Mouse (Mus musculus) cerebellum, adult 8-10 months (tissue): Measurements from ENCODE around the gene Psmd13.

Source experiments
- DNase-seq: peaks from one replicate; pipeline ENCODE4 v3.0.0; 2022

Psmd13 gene

DNA sequence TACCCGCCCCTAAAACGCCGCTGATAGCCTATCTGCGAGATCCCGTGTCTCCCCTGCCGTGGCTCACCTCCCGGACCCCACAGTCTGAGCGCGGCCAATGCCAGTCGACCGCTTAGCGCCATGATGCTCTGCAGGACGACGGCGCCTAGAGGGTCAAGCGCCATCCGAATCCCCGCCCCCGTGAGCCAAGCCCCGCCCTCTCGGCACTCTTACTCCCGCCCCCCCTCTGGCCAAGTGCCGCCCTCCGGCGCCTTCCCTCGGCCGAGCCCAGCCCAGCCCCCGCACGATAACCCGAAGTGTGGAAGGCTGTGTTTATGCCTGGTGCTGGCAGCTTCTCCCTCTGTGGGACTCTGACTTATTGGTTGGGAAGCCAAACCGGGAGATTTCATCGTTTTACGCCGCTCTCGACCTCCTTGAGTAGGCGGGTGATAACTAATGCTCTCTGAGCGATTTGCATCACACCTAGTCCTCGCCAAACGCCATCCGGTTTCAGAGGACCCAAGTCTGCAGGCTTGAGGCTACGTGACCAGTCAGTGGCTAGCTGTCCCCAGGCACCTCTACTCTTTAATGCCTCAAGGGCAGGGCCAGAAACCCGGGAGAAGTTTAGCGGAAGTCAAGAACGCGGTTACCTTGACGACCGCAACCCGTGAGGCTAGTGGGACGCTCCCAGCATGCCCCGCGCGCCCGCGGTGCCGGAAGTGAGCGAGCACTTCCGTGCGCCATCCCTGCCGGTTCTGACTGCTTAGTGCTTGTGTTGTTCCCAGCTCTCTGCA, at the start of gene Psmd13, which contains the start of gene Sirt3:
Psmd13 (plus strand) TSS at position 273 of the 773 bp plus-strand sequence.
Sirt3 (minus strand) TSS at position 614 of the 773 bp plus-strand sequence.
- peak; percentile 90 for DNase-seq

DNA sequence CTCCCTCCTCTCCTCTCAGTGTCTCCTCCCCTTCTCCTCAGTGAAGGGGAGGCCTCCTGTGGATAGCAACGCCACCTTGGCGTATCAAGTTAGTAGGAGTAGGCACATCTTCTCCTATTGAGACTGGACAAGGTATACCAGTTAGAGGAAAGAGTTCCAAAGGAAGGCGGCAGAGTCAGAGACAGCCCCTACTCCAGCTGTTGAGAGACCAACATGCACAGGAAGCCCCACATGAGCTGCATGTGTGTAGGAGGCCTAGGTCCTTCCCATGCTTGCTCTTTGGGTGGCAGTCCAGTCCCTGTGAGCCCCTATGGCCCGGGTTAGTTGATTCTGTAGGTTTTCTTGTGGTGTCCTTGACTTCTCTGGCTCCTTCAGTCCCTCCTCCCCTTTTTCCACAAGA, 48.4 kb upstream of the Psmd13 start:
- DNase-seq = no peak

DNA sequence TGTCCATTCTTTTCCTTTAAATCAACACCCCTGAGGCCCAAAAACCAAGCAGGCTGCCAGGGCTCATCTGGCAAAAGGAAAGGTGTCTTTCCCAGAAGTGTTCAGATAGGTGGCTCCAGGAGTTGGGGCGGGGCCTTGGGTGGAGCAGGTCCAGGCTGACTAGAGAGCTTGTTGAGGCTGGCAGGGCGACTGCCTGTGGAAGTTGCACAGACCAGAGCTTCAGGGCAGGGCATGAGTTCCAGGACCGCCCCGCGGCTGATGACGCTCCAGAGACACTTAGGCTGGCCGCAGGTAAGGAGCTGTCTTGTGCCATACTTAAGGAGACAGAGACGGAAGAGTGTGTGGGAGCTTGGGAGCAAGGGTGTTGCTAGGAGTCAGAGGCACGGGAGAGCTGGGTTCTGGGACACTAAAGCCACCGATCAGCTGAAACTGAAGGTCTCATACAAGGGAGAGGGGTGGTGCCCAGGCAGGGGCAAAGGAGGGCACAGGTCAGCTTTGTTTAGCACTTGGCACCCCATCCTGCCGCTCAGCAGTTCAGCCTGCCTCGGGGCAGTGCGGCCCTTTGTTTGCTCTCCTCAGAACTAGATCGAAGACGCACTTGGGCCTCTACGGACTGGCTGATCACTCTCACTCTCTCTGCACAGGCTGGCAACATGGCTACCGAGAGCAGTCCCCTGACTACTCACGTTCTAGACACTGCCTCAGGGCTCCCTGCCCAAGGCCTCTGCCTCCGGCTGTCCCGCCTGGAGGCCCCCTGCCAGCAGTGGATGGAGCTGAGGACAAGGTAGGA, 46.6 kb upstream of the Psmd13 start, which contains the start of gene Urah:
Urah (plus strand) TSS at position 51 of the 790 bp plus-strand sequence.
- no peak for DNase-seq

DNA sequence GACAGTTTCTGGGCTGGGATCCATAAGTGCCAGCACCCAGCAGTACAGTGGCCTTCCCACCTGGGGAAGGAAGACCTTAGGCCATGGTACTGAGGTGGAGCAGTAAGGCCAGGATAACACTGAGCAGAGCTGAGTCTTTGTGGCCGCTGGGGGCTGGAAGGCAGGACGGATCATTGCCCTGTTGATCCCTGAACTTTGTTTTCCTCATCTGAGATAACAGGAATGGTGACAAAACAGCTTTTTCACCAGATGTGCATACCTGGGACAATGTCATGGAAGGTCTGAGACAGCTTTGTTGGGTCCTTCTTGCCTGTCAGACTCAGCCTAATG, 46.0 kb upstream of the Psmd13 start:
- no peak for DNase-seq

DNA sequence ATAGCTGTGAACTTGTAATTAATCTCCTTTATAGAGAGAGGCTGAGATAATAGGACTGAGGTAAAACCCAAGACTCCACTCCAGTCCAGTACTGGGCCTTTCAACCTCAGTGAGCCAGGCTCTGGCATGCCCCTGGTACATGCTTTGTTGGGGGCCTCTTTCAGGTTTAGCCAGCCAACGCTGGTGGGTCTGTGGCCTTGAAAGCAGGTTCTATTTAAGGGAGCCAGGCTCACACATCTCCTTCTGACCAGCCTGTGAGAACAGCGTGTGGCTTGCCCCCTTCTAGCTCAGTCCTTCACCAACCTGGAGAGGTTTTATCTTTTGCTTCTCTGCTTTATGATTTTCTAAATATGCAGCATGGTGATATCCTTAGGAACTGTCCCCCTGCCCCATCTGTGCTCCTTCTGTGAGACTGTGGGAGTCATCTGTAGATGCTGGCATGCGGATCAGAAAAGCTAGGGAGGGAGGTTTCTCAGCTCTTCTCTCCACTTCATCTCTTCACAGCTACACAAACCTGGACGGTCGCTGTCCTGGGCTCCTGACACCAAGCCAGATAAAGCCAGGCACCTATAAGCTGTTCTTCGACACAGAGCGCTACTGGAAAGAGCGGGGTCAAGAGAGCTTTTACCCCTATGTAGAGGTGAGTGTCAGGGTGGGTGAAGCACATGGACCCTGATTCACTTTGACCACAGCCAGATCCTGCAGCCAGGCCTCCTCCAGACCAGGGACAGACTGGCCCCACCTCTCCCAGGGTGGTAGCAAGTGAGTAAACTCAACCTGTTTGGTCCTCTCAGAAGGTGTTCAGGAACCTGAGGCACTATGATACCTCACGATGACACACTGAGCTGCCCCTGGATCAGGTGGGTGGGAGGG, 45.3 kb upstream of the Psmd13 start:
- DNase-seq = no peak

DNA sequence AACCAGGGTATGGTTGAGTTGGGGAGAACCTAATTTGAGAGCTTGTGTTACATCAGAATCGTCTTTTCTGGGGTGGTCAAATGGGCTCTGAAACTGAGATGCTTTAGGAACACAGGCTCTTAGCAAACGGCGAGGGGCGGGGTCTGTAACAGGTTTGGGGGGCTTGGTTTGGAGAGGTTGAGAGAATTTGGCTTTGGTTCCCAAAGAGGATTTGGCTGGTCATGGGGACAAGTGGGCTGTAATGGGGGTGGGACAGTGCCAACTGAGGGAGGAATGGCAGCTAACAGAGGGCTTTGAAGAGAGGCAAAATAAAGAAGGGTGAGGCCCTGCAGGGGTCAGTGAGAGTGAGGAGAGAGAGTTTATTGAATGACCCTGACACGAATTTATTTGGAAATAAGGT, 42.2 kb upstream of the Psmd13 start:
- no peak for DNase-seq

DNA sequence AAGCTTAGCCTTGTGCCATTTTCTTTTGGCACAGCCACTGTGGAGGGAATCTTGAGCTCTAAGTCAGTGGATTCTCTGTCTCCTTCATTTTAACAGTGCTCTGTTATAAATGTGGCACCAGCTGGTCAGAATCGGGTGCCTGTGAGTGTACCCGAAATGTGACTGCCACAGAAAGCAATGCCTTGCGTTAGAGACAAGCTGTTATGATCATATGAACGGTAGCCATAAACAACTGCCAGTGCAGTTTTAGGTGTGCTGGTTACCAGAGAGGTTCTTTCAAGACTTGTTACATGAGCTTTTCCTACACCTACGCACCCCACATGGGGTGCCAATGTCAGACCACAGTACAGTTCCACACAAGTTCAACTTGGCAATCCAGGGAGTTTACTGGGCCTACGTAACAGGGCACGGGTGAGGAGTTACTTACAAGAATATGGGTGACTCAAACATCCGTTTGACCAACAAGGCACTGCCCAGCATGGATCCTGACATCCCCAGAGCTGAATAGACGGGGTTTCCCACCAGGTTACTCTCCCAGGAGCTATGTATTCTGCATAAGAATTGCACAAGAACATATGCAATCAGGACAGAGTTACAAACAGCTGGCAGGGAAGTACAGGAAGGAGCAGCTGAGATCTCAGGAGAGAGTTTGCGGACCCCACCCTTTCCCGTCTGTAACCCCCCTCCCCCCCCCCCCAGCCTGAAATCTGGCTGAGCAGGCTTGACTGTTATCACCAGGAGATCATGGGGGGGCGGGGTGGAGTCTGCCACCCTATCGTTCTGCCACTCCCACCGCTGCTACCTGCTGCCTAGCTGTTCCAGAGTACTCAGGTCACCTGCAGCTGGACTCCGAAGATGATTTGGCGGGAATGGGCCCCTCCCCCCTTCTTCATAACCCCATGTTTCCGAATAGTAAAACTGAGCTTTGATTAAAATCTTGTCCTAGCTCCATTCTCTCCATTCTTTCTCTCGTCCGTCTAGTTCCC, 40.7 kb upstream of the Psmd13 start:
- no peak for DNase-seq

DNA sequence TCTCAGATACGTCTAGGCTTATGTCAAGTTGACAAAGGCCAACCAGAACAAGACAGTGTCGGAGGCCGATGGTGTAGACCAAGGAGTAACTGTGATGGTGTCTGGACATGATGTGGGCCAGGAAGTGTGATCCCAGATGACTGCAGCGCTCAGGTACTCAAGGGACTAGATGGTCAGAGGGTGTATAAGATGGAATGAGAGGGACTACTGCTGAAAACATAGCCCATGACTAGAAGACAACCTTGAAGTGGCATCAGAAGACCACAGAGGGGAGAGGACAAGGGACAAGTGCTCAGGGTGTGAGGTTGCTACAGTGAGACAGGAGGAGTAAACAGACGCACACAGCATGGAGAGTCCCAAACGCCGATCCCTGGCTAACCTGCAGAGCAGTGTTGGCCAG, 38.0 kb upstream of the Psmd13 start:
- no peak for DNase-seq

DNA sequence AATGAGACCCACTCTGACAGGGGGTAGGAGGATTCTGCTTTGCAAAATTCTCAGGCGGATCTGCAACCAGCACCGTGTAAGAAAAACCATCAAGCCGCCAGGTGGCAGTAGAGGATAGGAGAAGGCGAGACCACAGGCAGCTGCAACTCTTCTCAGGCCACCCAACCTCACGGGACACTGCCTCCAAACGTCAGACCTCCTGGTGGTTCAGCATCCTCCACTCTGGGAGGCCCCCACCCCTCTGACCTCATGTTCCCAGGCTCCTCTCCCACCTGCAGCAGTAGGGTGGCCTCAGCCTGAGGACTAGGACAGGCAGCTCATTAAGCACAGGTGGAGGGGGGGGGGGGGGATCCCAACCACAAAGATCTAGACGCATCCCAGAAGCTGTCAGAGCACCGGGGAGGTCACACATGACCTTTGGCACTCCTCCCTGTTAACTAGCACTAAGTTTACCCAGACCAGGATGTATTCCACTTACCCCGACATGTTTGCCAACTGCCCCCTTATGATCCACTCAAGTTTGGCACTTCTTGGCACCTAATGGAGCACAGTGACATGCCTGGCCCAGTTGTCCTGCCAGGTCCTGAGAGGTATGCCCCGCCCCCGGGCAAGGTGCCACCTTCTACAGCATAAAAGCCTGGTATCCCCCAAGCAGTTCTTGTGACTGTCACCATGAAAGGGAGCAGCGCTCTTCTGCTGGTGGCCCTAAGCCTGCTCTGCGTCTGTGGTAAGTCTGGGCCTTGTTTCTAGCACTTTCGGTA, 36.7 kb upstream of the Psmd13 start, which contains the start of gene Scgb1c1:
Scgb1c1 (plus strand) TSS at position 643 of the 761 bp plus-strand sequence.
- DNase-seq = peak; percentile 90

DNA sequence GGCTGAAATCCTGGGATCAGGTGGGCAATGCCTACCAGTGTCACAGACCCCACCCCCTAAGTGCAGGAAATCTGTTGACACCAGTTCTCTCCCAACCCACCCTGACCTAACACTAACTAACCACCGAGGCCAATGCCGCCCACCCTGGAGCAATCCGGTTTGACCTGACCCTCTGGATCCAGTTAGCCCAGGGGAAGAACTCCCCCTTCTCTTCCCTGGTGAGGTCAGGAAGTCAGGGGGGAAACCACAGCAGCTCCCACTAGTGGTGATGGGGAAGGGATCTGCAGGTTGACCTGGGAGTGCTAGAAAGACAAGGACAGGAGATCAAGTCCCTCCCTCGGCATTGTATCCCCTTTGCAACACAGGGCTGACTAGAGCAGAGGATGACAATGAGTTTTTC, 36.1 kb upstream of the Psmd13 start:
- no peak for DNase-seq

DNA sequence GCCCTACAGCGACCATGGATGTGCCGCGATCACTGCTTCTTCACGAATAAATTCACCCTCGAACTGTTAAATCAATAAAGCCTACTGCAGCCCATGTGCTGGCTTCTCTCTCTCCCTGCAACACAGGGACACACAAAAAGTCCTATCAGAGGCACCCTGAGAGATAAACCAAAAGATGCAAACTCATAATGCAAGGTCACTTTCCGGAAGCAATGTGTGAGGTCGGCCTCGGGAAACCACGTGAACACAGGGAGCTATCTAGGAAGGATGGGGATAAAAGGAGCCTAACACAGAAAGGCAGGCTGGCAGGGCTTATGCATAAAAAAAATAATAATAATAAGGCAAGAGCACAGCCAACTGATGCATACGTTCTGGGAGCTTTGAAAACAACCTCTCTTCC, 35.1 kb upstream of the Psmd13 start:
- no peak for DNase-seq

DNA sequence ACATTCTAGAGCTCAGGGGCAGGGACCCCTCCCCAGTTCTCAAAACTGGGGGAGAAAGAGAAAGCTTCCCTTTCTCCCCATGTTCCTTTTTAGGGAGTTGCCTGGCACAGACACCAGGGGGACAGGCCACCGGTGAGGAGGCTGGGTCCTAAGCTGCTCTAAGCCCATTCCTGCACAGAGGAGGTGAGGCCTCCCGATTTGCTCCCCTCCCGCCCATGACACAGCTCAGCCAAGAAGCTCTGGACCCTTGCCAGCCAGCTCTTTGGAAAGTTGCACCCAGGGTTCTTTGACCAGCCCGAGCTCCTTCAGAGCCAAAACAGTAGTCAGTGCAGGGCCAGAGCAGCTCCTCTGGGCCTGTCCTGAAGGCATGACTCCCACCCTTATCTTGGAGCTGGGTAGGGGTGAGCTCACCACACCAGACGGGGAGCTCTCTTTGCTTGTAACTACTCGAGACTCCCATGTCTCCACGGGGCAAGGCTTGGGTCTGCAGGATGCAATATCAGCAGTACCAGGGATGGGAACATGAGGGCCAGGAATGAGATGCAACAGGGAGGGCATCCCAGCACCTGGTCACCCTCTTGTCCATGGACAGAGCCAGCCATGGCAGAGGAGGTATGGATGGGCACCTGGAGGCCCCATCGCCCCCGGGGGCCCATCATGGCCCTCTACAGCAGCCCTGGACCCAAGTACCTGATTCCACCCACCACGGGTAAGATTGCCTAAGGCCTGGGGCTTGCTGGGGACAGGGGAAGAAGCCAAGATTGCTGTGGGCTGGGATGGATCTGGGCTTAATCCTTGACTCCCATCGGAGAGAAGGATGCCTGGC, 33.8 kb upstream of the Psmd13 start, which contains the start of gene Odf3:
Odf3 (plus strand) TSS at position 51 of the 826 bp plus-strand sequence.
- DNase-seq = no peak

DNA sequence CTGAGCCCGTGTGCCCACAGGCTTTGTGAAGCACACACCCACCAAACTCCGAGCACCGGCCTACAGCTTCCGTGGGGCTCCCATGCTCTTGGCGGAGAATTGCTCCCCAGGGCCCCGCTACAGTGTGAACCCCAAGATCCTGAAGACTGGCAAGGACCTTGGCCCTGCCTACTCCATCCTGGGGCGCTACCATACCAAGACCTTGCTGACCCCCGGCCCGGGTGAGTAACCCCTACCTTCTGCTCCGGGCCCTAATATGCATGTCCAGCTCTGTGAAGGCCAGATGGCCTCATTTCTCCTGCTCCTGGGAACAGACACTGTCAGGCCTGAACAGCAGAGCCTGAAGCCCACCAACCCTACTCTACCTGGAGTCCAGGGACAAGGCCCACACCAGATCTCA, 33.2 kb upstream of the Psmd13 start:
- DNase-seq = no peak

DNA sequence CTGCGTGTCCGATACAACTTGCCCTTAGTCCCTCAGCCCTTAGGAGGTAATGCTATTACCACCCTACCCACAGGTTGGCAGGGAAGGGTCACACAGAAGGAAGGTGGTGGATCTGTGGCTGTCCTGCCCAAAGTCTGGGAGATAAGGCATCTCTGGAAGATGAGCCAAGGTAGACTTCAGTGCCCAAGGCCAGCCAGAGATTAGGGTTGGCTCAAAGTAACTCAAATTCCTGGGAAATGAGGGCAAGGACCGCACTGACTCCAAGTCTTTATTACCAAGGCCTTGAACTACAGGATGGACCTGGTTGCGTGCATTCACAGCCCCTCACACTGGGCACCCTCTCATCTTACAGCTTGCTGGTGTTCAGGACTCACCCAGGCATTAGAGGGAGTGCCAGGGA, 29.9 kb upstream of the Psmd13 start:
- DNase-seq = no peak

DNA sequence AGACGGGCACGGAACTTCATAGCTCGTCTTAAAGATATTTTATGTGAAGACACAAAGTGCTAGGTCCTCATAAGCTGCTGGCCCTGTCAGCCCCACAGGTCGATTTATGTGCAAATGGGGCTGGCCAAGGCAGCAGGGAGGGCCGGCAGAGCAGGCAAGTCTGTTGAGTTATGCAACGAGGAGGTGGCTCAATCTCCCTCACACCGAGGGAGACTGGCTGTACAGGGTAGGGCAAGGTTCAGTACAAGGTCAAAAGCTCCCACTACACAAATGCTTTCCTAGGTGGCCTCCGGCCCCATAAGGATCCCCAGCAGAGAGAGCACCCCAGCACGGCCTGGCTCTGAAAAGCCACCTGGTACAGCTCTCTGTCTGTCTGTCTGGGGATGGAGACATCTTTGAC, 28.4 kb upstream of the Psmd13 start:
- DNase-seq = no peak

DNA sequence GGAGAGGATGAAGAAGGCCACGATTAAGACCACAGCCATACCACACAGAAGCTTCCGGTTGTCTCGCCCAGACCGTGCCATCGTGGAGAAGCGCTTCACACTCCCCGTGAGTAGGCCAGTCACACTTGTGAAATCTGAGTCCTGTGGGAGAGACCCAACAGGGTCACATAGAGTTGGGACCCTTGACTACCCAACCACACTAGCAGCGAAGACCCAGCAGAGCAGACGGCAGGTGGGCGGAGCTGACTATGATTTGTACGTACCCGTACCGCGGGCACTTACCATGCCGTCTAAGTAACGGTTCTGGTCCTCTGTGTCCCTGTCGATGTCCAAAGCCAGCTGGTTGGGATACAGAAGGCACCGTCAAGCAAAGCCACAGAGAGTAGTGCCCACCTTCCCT, 27.3 kb upstream of the Psmd13 start:
- DNase-seq = no peak

DNA sequence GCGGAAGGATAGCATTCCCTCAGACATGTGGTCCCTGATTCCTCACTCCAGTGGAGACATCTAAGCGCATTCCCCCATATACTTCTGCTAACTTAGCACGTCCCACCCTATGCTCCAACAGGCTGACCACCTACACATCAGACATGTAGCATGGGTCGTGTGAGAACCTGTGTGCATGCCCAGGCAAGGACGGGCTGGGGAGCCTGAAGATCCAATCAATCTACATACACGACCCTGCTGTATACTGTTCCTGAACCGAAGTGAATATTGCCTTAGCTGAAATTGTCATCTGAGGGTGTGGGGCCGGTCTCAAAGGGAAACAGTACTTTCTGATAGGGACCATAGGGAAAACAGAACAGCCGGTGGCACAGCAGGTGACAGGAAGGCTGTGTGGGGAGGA, 26.6 kb upstream of the Psmd13 start:
- DNase-seq = no peak

DNA sequence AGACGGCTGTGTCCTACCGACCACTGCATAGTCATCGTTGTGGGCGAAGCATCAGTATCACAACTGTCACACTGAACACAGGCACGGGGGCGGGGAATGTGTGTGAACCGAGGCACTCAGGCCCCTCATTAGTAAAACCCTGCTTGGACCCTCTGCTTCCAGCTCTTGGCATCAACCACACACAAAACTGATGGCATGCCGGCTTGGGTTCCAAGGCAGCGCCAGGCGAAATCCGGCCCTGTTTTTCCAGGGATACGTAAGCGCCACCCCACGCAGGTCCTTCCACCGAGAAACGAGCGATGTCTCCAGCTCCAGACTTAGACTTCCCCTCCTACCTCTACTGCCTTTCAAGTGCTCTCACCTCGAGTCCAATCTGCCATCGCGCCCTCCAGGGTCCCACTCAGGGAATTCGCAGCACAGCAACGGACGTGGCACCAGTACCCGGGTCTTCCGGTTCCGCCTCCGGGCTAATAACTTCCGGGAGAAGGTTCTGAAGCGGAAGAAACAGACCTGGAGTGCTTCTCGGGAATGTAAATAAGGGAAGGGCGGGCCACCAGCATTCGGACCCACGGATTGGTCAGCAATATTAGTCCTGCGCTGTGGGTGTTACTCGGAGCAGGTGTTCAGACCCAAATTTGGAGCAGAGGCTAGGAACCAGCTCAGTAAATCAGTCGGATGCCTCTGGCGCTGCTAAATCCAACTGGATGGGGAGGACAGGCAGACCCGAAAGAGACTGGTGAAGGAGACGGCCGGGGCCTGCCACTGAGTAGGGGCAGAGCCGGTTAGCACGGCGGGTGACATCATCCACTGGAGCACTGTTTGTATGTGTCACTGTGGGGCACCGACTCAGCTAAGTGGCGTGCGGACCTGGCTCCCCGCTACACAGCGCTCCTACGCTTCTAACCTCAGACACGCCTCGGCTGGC, 25.6 kb upstream of the Psmd13 start, which contains the start of gene Gm45785:
Gm45785 (minus strand) TSS at position 472 of the 925 bp plus-strand sequence.
- DNase-seq = peak; percentile 77
